Mouse (Mus musculus): ENCODE measurements at regions not wholly inside any gene's neighbourhood (a gene's known extent, or its start where the extent isn't known, plus 50 kb on each side); places are given as distances from the start of the nearest gene placed in this dataset.

- no peak for ATAC-seq
- Histone ChIP-seq H3K9ac (replicated peaks; ENCODE audit: low read depth, low read length) (no peak overlapping the region), H3K36me3 (ENCODE audit: control insufficient read depth, insufficient read depth) (no peaks in the 10 kb centered on the region), H3K27me3 (replicated peaks; ENCODE audit: control insufficient read depth, insufficient read depth, low read length) (no peaks in the 10 kb centered on the region), H3K4me3 (replicated peaks; ENCODE audit: low read length) (no peak overlapping the region), H3K27ac (ENCODE audit: low read length) (no peak overlapping the region), H3K9me3 (ENCODE audit: control insufficient read depth, low read length) (no peaks in the 10 kb centered on the region), H3K4me2 (ENCODE audit: low read length) (no peak overlapping the region), H3K4me1 (replicated peaks; ENCODE audit: control insufficient read depth, insufficient read depth, low read length) (peaks cover 22% of the 10 kb centered on the region)
- 50% methylated on average over 5 of the region's 5 CpGs for WGBS
These were observed 125.2 kb upstream of the Shb start for GRCm38 (mm10) chr4:45657350-45657978.

- no peak for ATAC-seq
- Histone ChIP-seq H3K4me3 (replicated peaks; ENCODE audit: low read length) (no peak overlapping the region), H3K4me2 (ENCODE audit: low read length) (no peak overlapping the region), H3K9ac (replicated peaks; ENCODE audit: low read depth, low read length) (no peak overlapping the region), H3K36me3 (ENCODE audit: control insufficient read depth, insufficient read depth) (no peaks in the 10 kb centered on the region), H3K27ac (ENCODE audit: low read length) (no peak overlapping the region), H3K9me3 (ENCODE audit: control insufficient read depth, low read length) (no peaks in the 10 kb centered on the region), H3K27me3 (replicated peaks; ENCODE audit: control insufficient read depth, insufficient read depth, low read length) (no peaks in the 10 kb centered on the region), H3K4me1 (replicated peaks; ENCODE audit: control insufficient read depth, insufficient read depth, low read length) (peaks cover 22% of the 10 kb centered on the region)
- WGBS, result 64% methylated on average over 5 of the region's 5 CpGs
These were observed 123.5 kb upstream of the Shb start for GRCm38 (mm10) chr4:45655780-45656179.

GRCm38 (mm10) chr4:45654804-45655155 lies 122.5 kb upstream of the Shb start:
- Histone ChIP-seq H3K36me3 (ENCODE audit: control insufficient read depth, insufficient read depth) (no peaks in the 10 kb centered on the region), H3K9me3 (ENCODE audit: control insufficient read depth, low read length) (no peaks in the 10 kb centered on the region), H3K4me1 (replicated peaks; ENCODE audit: control insufficient read depth, insufficient read depth, low read length) (peaks cover 22% of the 10 kb centered on the region), H3K9ac (replicated peaks; ENCODE audit: low read depth, low read length) (peak overlapping the region; percentile 15; the same call in 1 of the 2 replicates), H3K27ac (ENCODE audit: low read length) (peak overlapping the region; percentile 84), H3K4me2 (ENCODE audit: low read length) (peak overlapping the region; percentile 43), H3K4me3 (replicated peaks; ENCODE audit: low read length) (peak overlapping the region; percentile 22), H3K27me3 (replicated peaks; ENCODE audit: control insufficient read depth, insufficient read depth, low read length) (no peaks in the 10 kb centered on the region)
- 3% methylated on average over 4 of the region's 4 CpGs for WGBS
- ATAC-seq, result peak; percentile 60

GRCm38 (mm10) chr4:45654019-45654803 lies 121.9 kb upstream of the Shb start:
- no peaks in the 10 kb centered on the region for H3K36me3 ChIP-seq (ENCODE audit: control insufficient read depth, insufficient read depth)
- no peaks in the 10 kb centered on the region for H3K9me3 ChIP-seq (ENCODE audit: control insufficient read depth, low read length)
- H3K9ac ChIP-seq (replicated peaks; ENCODE audit: low read depth, low read length), result peak overlapping the region; percentile 15; the same call in 1 of the 2 replicates
- peak; percentile 87 for ATAC-seq
- peak overlapping the region; percentile 43 for H3K4me2 ChIP-seq (ENCODE audit: low read length)
- peaks cover 22% of the 10 kb centered on the region for H3K4me1 ChIP-seq (replicated peaks; ENCODE audit: control insufficient read depth, insufficient read depth, low read length)
- peak overlapping the region; percentile 84 for H3K27ac ChIP-seq (ENCODE audit: low read length)
- 3% methylated on average over 14 of the region's 14 CpGs for WGBS
- H3K4me3 ChIP-seq (replicated peaks; ENCODE audit: low read length), result peak overlapping the region; percentile 22
- H3K27me3 ChIP-seq (replicated peaks; ENCODE audit: control insufficient read depth, insufficient read depth, low read length), result no peaks in the 10 kb centered on the region

GRCm38 (mm10) chr4:45648884-45649577 lies 116.8 kb upstream of the Shb start:
- 91% methylated on average over 9 of the region's 9 CpGs for WGBS
- no peak for ATAC-seq
- H3K4me3 ChIP-seq (replicated peaks; ENCODE audit: low read length), result no peak overlapping the region

GRCm38 (mm10) chr4:45647514-45647913 lies 115.2 kb upstream of the Shb start:
- Histone ChIP-seq H3K36me3 (ENCODE audit: control insufficient read depth, insufficient read depth) (no peaks in the 10 kb centered on the region), H3K27me3 (replicated peaks; ENCODE audit: control insufficient read depth, insufficient read depth, low read length) (no peaks in the 10 kb centered on the region), H3K27ac (ENCODE audit: low read length) (no peak overlapping the region), H3K9me3 (ENCODE audit: control insufficient read depth, low read length) (no peaks in the 10 kb centered on the region), H3K4me1 (replicated peaks; ENCODE audit: control insufficient read depth, insufficient read depth, low read length) (no peaks in the 10 kb centered on the region), H3K9ac (replicated peaks; ENCODE audit: low read depth, low read length) (no peak overlapping the region), H3K4me2 (ENCODE audit: low read length) (no peak overlapping the region), H3K4me3 (replicated peaks; ENCODE audit: low read length) (no peak overlapping the region)
- ATAC-seq, result no peak
- WGBS, result 81% methylated on average over 3 of the region's 3 CpGs

More at GRCm38 (mm10) chr4:45648884-45649577, 116.8 kb upstream of the Shb start:
- no peak overlapping the region for H3K9ac ChIP-seq (replicated peaks; ENCODE audit: low read depth, low read length)
- no peak overlapping the region for H3K4me2 ChIP-seq (ENCODE audit: low read length)
- H3K4me1 ChIP-seq (replicated peaks; ENCODE audit: control insufficient read depth, insufficient read depth, low read length), result peaks cover 5% of the 10 kb centered on the region
- H3K9me3 ChIP-seq (ENCODE audit: control insufficient read depth, low read length), result no peaks in the 10 kb centered on the region
- no peaks in the 10 kb centered on the region for H3K27me3 ChIP-seq (replicated peaks; ENCODE audit: control insufficient read depth, insufficient read depth, low read length)
- no peak overlapping the region for H3K27ac ChIP-seq (ENCODE audit: low read length)
- no peaks in the 10 kb centered on the region for H3K36me3 ChIP-seq (ENCODE audit: control insufficient read depth, insufficient read depth)

GRCm38 (mm10) chr4:45642604-45643003 lies 110.3 kb upstream of the Shb start:
- no peak overlapping the region for H3K4me2 ChIP-seq (ENCODE audit: low read length)
- H3K27ac ChIP-seq (ENCODE audit: low read length), result no peak overlapping the region
- no peak overlapping the region for H3K9ac ChIP-seq (replicated peaks; ENCODE audit: low read depth, low read length)
- H3K9me3 ChIP-seq (ENCODE audit: control insufficient read depth, low read length), result no peaks in the 10 kb centered on the region
- no peaks in the 10 kb centered on the region for H3K36me3 ChIP-seq (ENCODE audit: control insufficient read depth, insufficient read depth)
- H3K27me3 ChIP-seq (replicated peaks; ENCODE audit: control insufficient read depth, insufficient read depth, low read length), result no peaks in the 10 kb centered on the region
- ATAC-seq, result no peak
- 71% methylated on average over 10 of the region's 10 CpGs for WGBS
- H3K4me1 ChIP-seq (replicated peaks; ENCODE audit: control insufficient read depth, insufficient read depth, low read length), result peaks cover 24% of the 10 kb centered on the region
- no peak overlapping the region for H3K4me3 ChIP-seq (replicated peaks; ENCODE audit: low read length)

- H3K9me3 ChIP-seq (ENCODE audit: control insufficient read depth, low read length), result no peaks in the 10 kb centered on the region
- H3K36me3 ChIP-seq (ENCODE audit: control insufficient read depth, insufficient read depth), result no peaks in the 10 kb centered on the region
- H3K27me3 ChIP-seq (replicated peaks; ENCODE audit: control insufficient read depth, insufficient read depth, low read length), result no peaks in the 10 kb centered on the region
- no peak overlapping the region for H3K4me2 ChIP-seq (ENCODE audit: low read length)
- H3K27ac ChIP-seq (ENCODE audit: low read length), result no peak overlapping the region
- 71% methylated on average over 5 of the region's 5 CpGs for WGBS
- H3K4me1 ChIP-seq (replicated peaks; ENCODE audit: control insufficient read depth, insufficient read depth, low read length), result peaks cover 24% of the 10 kb centered on the region
- no peak overlapping the region for H3K9ac ChIP-seq (replicated peaks; ENCODE audit: low read depth, low read length)
- ATAC-seq, result no peak
- no peak overlapping the region for H3K4me3 ChIP-seq (replicated peaks; ENCODE audit: low read length)
These were observed 109.0 kb upstream of the Shb start for GRCm38 (mm10) chr4:45641272-45641671.

- H3K9ac ChIP-seq (replicated peaks; ENCODE audit: low read depth, low read length), result no peak overlapping the region
- WGBS, result 88% methylated on average over 11 of the region's 11 CpGs
- no peak overlapping the region for H3K27ac ChIP-seq (ENCODE audit: low read length)
- H3K4me1 ChIP-seq (replicated peaks; ENCODE audit: control insufficient read depth, insufficient read depth, low read length), result peaks cover 24% of the 10 kb centered on the region
- H3K27me3 ChIP-seq (replicated peaks; ENCODE audit: control insufficient read depth, insufficient read depth, low read length), result no peaks in the 10 kb centered on the region
- no peak overlapping the region for H3K4me2 ChIP-seq (ENCODE audit: low read length)
- no peak for ATAC-seq
- no peaks in the 10 kb centered on the region for H3K9me3 ChIP-seq (ENCODE audit: control insufficient read depth, low read length)
- no peaks in the 10 kb centered on the region for H3K36me3 ChIP-seq (ENCODE audit: control insufficient read depth, insufficient read depth)
- H3K4me3 ChIP-seq (replicated peaks; ENCODE audit: low read length), result no peak overlapping the region
These were observed 108.4 kb upstream of the Shb start for GRCm38 (mm10) chr4:45640713-45641112.
